Mouse (Mus musculus) liver, embryonic 14.5 days (tissue): ENCODE results near the gene Mpped2.

ENCODE experiments used
- CTCF ChIP-seq: IDR thresholded peaks from 2 replicates; pipeline ENCODE4 v1.5.1; 2016; ENCODE audit warnings: antibody characterized with exemption, low read depth, control low read depth
- EP300 ChIP-seq: IDR thresholded peaks from 2 replicates; pipeline ENCODE4 v1.6.1; 2016; ENCODE audit warnings: antibody characterized with exemption, low read depth

GRCm38 (mm10) chr2:106790329-106790701, 97.2 kb downstream of the Mpped2 start:
- no peak for TF ChIP-seq CTCF
- no peak for TF ChIP-seq EP300
